Mouse (Mus musculus) neural tube, embryonic 12.5 days (tissue): ENCODE data around the gene Fam174b. TPM values are rescaled to one million over a fixed set of nuclear protein-coding genes. Genes with fewer than 3 reads are reported as not detected.

Experiments used
- microRNA-seq: library from miRNA; unstranded; fragments of <30 nt; microRNA quantifications from one replicate; pipeline ENCODE4, GENCODE M21; 2017
- polyA plus RNA-seq: library from polyadenylated mRNA; unstranded; fragments of >200 nt; fragmentation: Nextera tagmentation; extraction: Ambion mirVana; gene quantifications from 2 replicates; pipeline ENCODE4 v1.2.1, GENCODE M21; 2016

Gene Fam174b
- polyA plus RNA-seq, 1 experiment from 2014 or later: 34.1 TPM

Small RNAs within 50 kb of the gene (microRNA-seq; reads per million reads assigned to microRNA genes)
- not detected for gene Mir7234

Other genes with a start within 250 kb of the Fam174b start
- 41.5 and 59.7 TPM in 2 replicates for gene Chd2, start 198.5 kb upstream of the Fam174b start, polyA plus RNA-seq